ENCODE assay signal across 14 mouse cellular contexts in genomic region chr6:108881074-108881473, GRCm38 (mm10). TPM values are rescaled to one million over a fixed set of nuclear protein-coding genes. Genes with fewer than 3 reads are reported as not detected.
DNase-seq lines count a peak whose midpoint lies in the region; ATAC-seq and TF ChIP-seq lines count a peak whose summit lies in the region.
"Had no signal": no experiment of that assay in that cellular context is flagged by ENCODE, and none has a peak within 500 bp of the region (broad histone marks: within the 10 kb centered on the region; RNA-seq: fewer than 3 reads in every experiment).

No protein-coding gene starts in this region.

- no peak for TF ChIP-seq POLR2A in kidney, adult 2 months (IDR thresholded peaks at IDR 0.05; ENCODE audit: low read depth, low read length)
- TF ChIP-seq POLR2A in thymus, adult 2 months (IDR thresholded peaks at IDR 0.05; ENCODE audit: control insufficient read depth, extremely low read depth, insufficient read depth, low read length, poor library complexity) = no peak

- no peak for TF ChIP-seq CTCF in kidney, adult 2 months (conservative IDR thresholded peaks at IDR 0.05; ENCODE audit: insufficient read depth, insufficient read length, low read depth, low read length)
- TF ChIP-seq CTCF in thymus, adult 2 months (IDR thresholded peaks at IDR 0.05; ENCODE audit: borderline replicate concordance, control insufficient read depth, extremely low read depth, insufficient read depth, low read length, poor library complexity) = 0 out of 2 replicates have a peak, but pooled peaks have one; percentile 22

- H3K9ac ChIP-seq in kidney, embryonic 15.5 days = no peak overlapping the region
- no peak overlapping the region for H3K9ac ChIP-seq in hindbrain, embryonic 16.5 days (ENCODE audit: low read depth, low read length)
- H3K9ac ChIP-seq: forebrain, postnatal 0 days had no signal

- DNase-seq in kidney, adult 2 months = no peak
- peak; percentile 36 for DNase-seq in thymus, adult 2 months
- no peak for DNase-seq in thymus, adult 18-20 months
- DNase-seq in adrenal gland, adult 2 months = no peak
- DNase-seq: forebrain, postnatal 0 days; heart, postnatal 36 days; kidney, adult 9 months; layer of hippocampus, postnatal 36 days had no signal

- H3K4me1 ChIP-seq in kidney, adult 2 months (ENCODE audit: control insufficient read depth, insufficient read depth, low read length) = peaks cover 22% of the 10 kb centered on the region
- H3K4me1 ChIP-seq in kidney, embryonic 15.5 days = peaks cover 4% of the 10 kb centered on the region; the same call in 1 of the 2 replicates
- 0 out of 2 replicates have a peak, but pooled peaks cover 3% of the 10 kb centered on the region for H3K4me1 ChIP-seq in thymus, adult 2 months (replicated peaks; ENCODE audit: control insufficient read depth, insufficient read depth, low read length)
- H3K4me1 ChIP-seq in hindbrain, embryonic 16.5 days (ENCODE audit: control insufficient read depth, insufficient read depth, low read depth, low read length) = no peaks in the 10 kb centered on the region; the same call in 1 of the 2 replicates

- no peak for ATAC-seq in kidney, embryonic 15.5 days (replicated peaks; ENCODE audit: low FRiP score)
- peak; percentile 30; the same call in 1 of the 2 replicates for ATAC-seq in granulocyte monocyte progenitor cell, adult 5-6 weeks (replicated peaks; ENCODE audit: poor library complexity, severe bottlenecking)
- ATAC-seq in hindbrain, embryonic 16.5 days = no peak
- ATAC-seq: activated CD4-positive, CD25-positive, alpha-beta regulatory T cell, adult 4 months; forebrain, postnatal 0 days had no signal

- H3K36me3 ChIP-seq in kidney, adult 2 months (ENCODE audit: control insufficient read depth, insufficient read depth, low read length) = no peaks in the 10 kb centered on the region
- no peaks in the 10 kb centered on the region for H3K36me3 ChIP-seq in kidney, embryonic 15.5 days
- no peaks in the 10 kb centered on the region for H3K36me3 ChIP-seq in thymus, adult 2 months (ENCODE audit: control insufficient read depth, insufficient read depth, low read length)
- H3K36me3 ChIP-seq in hindbrain, embryonic 16.5 days (ENCODE audit: control insufficient read depth, insufficient read depth, low read length) = no peaks in the 10 kb centered on the region

- no peak overlapping the region for H3K4me3 ChIP-seq in kidney, adult 2 months (ENCODE audit: insufficient read depth, low read depth, low read length)
- no peak overlapping the region for H3K4me3 ChIP-seq in kidney, embryonic 15.5 days (replicated peaks)
- no peak overlapping the region for H3K4me3 ChIP-seq in thymus, adult 2 months (ENCODE audit: control insufficient read depth, insufficient read depth, low read length)
- H3K4me3 ChIP-seq in hindbrain, embryonic 16.5 days (ENCODE audit: low read length) = no peak overlapping the region
- H3K4me3 ChIP-seq: myocyte had no signal

- H3K9me3 ChIP-seq in kidney, embryonic 15.5 days (replicated peaks) = 0 out of 2 replicates have a peak, but pooled peaks cover 4% of the 10 kb centered on the region
- H3K9me3 ChIP-seq in hindbrain, embryonic 16.5 days (ENCODE audit: control insufficient read depth, low read length) = peaks cover 7% of the 10 kb centered on the region

- 86% methylated on average over 4 of the region's 4 CpGs for WGBS in kidney, adult 2 months
- 95% methylated on average over 4 of the region's 4 CpGs for WGBS in kidney, embryonic 15.5 days
- WGBS in thymus, adult 2 months = 94% methylated on average over 4 of the region's 4 CpGs
- 90% methylated on average over 4 of the region's 4 CpGs for WGBS in hindbrain, embryonic 16.5 days

- H3K27ac ChIP-seq in kidney, adult 2 months (ENCODE audit: insufficient read depth, low read depth, low read length) = peak overlapping the region; percentile 16; the same call in 1 of the 2 replicates
- no peak overlapping the region for H3K27ac ChIP-seq in kidney, embryonic 15.5 days
- H3K27ac ChIP-seq in thymus, adult 2 months (ENCODE audit: control insufficient read depth, insufficient read depth, low read length) = no peak overlapping the region
- no peak overlapping the region for H3K27ac ChIP-seq in hindbrain, embryonic 16.5 days (ENCODE audit: low read depth, low read length)

- H3K27me3 ChIP-seq in kidney, adult 2 months (replicated peaks; ENCODE audit: control insufficient read depth, insufficient read depth, low read length) = no peaks in the 10 kb centered on the region
- no peaks in the 10 kb centered on the region for H3K27me3 ChIP-seq in kidney, embryonic 15.5 days
- no peaks in the 10 kb centered on the region for H3K27me3 ChIP-seq in thymus, adult 2 months (ENCODE audit: control insufficient read depth, insufficient read depth, low read length)
- H3K27me3 ChIP-seq in hindbrain, embryonic 16.5 days (replicated peaks; ENCODE audit: control insufficient read depth, insufficient read depth, low read length) = no peaks in the 10 kb centered on the region
- H3K27me3 ChIP-seq: CH12.LX had no signal

- H3K4me2 ChIP-seq in kidney, embryonic 15.5 days = no peak overlapping the region
- H3K4me2 ChIP-seq in hindbrain, embryonic 16.5 days (ENCODE audit: low read length) = no peak overlapping the region

RNA-seq across cellular contexts. Expression of gene Edem1, which starts 52.6 kb away (rescaled TPM):
- 17.8 and 18.4 TPM in 2 replicates for polyA plus RNA-seq in kidney, adult 2 months (2012; rRNA removed)
- polyA plus RNA-seq in kidney, embryonic 15.5 days (2015; fragmentation: Nextera tagmentation; extraction: Ambion mirVana) = 25.1 TPM in 2 replicates
- 241 and 286 TPM in 2 replicates for polyA plus RNA-seq in thymus, adult 2 months (2012; rRNA removed)
- total RNA-seq in granulocyte monocyte progenitor cell, adult 5-6 weeks (2014; fragmentation: Nextera tagmentation) = 70.0 and 110 TPM in 2 replicates
- total RNA-seq in granulocyte monocyte progenitor cell, adult 5-6 weeks (2017) = 53.6 and 60.7 TPM in 2 replicates
- polyA plus RNA-seq in hindbrain, embryonic 16.5 days (2015; fragmentation: Nextera tagmentation; extraction: Ambion mirVana) = 5.0 and 6.6 TPM in 2 replicates
- total RNA-seq in adrenal gland, adult 2 months (2021) = 10 to 100 TPM; 37.3 to 53.9 TPM
- polyA plus RNA-seq in adrenal gland, adult 2 months (2012; rRNA removed) = 24.5 and 29.4 TPM in 2 replicates
